Mouse (Mus musculus) ES-Bruce4 (cell line): ENCODE results near the gene Cfap299.

Source experiments
- CTCF ChIP-seq: IDR thresholded peaks from one replicate; pipeline ENCODE4 v1.8.1; 2011; ENCODE audit warnings: low read depth, low read length
- POLR2A ChIP-seq: IDR thresholded peaks from one replicate; pipeline ENCODE4 v1.8.1; 2011; ENCODE audit warnings: low read length; ENCODE audit not compliant: insufficient read depth

DNA sequence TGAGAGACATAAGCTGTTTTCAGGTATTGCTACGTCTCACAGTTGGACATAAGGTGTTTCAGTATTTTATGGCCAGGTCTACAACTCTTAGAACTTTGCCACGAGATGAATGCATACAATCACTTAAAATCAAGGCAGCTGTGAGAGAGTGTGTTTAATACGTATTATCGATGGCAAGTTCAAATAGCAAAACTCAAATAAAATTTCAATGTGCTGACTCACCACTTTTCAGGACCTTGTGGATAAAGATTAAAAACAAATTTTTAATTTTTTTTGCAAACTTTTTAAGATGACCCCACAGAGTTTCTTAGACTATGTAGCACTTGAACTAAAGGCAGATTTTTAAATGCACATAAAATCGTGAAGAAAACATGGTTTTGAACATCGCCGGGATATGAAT lies 30.8 kb downstream of the Cfap299 start:
- TF ChIP-seq CTCF (no peak), POLR2A (no peak)
